Mouse (Mus musculus) stomach, embryonic 16.5 days (tissue): ENCODE results near the gene Rdh19. TPM values are rescaled to one million over a fixed set of nuclear protein-coding genes. Genes with fewer than 3 reads are reported as not detected.
"Not testable (repeated sequence)": the region's sequence is repeated elsewhere in the genome, so short reads cannot be mapped to it uniquely, and the experiment has no call there.

Experiments used
- ATAC-seq: fragments of 200-750 bp; cut with Nextera tagmentation; 2 replicates; pipeline ENCODE4 v1.8.0; 2017; ENCODE audit warnings: moderate number of reproducible peaks, moderate TSS enrichment; ENCODE audit not compliant: insufficient read depth, low FRiP score
- H3K27ac ChIP-seq: fragments of 300-500 bp; sonication (generic); 2 replicates; pipeline ENCODE4 v1.5.1; 2014; ENCODE audit warnings: low read length
- H3K27me3 ChIP-seq: fragments of 300-500 bp; sonication (generic); 2 replicates; pipeline ENCODE4 v1.6.1; 2014; ENCODE audit warnings: low read length, control low read depth, mixed read lengths; ENCODE audit not compliant: control insufficient read depth, insufficient read depth
- H3K36me3 ChIP-seq: fragments of 300-500 bp; sonication (generic); 2 replicates; pipeline ENCODE4 v1.6.1; 2014; ENCODE audit warnings: low read length; ENCODE audit not compliant: control insufficient read depth, insufficient read depth
- H3K4me1 ChIP-seq: fragments of 300-500 bp; sonication (generic); 2 replicates; pipeline ENCODE4 v1.6.1; 2014; ENCODE audit warnings: low read length, control low read depth, mixed read lengths; ENCODE audit not compliant: control insufficient read depth, insufficient read depth
- H3K4me2 ChIP-seq: fragments of 300-500 bp; sonication (generic); 2 replicates; pipeline ENCODE4 v1.6.1; 2014; ENCODE audit warnings: low read depth, low read length, mixed read lengths
- H3K4me3 ChIP-seq: fragments of 300-500 bp; sonication (generic); replicated peaks from 2 replicates; pipeline ENCODE4 v1.5.1; 2014; ENCODE audit warnings: mild to moderate bottlenecking, low read length
- H3K9ac ChIP-seq: fragments of 300-500 bp; sonication (generic); 2 replicates; pipeline ENCODE4 v1.6.1; 2014; ENCODE audit warnings: low read length
- H3K9me3 ChIP-seq: fragments of 300-500 bp; sonication (generic); replicated peaks from 2 replicates; pipeline ENCODE4 v1.6.1; 2016; ENCODE audit warnings: low read length, control low read depth; ENCODE audit not compliant: control insufficient read depth
- WGBS: fragments of 180-500 bp; shearing (Covaris S2); extraction: QIAGEN DNeasy Blood & Tissue Kit; methylation state at CpG from one replicate; pipeline ENCODE4 v1.1.7; 2014; 5-methylcytosine and 5-hydroxymethylcytosine counted together
- polyA plus RNA-seq: library from polyadenylated mRNA; unstranded; fragments of >200 nt; fragmentation: Nextera tagmentation; extraction: Ambion mirVana; gene quantifications from 2 replicates; pipeline ENCODE4 v1.2.1, GENCODE M21; 2015

The Rdh19 gene
- polyA plus RNA-seq, 1 experiment from 2014 or later, result not detected

DNA sequence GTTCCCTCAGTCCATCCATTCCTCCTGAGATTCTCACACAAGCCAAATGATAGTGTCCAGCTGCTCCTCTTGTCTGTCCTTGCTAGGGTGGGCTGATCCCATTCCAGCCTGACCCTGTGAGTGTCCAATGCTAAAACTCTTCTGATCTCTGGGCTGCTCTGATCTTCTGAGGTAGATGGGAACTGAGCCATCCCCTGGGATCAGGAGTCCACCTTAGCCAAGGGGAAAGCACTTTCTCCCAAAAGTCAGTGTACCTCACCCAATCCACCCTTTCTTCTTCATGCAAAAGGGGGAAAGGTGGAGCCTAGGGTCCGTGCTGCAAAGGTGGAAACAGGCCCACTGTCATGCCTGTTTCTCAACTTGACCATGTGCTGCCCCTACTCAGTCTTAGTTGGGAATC is 41.8 kb downstream of the Rdh19 start:
- no peaks in the 10 kb centered on the region for H3K36me3 ChIP-seq
- no peak overlapping the region for H3K27ac ChIP-seq
- no peak for ATAC-seq
- no peaks in the 10 kb centered on the region; the same call in 1 of the 2 replicates for H3K4me1 ChIP-seq
- no peak overlapping the region for H3K4me2 ChIP-seq
- H3K27me3 ChIP-seq, result no peaks in the 10 kb centered on the region
- no peaks in the 10 kb centered on the region for H3K9me3 ChIP-seq
- no peak overlapping the region for H3K4me3 ChIP-seq
- WGBS, result 81% methylated on average over 1 of the region's 1 CpGs
- H3K9ac ChIP-seq, result no peak overlapping the region

DNA sequence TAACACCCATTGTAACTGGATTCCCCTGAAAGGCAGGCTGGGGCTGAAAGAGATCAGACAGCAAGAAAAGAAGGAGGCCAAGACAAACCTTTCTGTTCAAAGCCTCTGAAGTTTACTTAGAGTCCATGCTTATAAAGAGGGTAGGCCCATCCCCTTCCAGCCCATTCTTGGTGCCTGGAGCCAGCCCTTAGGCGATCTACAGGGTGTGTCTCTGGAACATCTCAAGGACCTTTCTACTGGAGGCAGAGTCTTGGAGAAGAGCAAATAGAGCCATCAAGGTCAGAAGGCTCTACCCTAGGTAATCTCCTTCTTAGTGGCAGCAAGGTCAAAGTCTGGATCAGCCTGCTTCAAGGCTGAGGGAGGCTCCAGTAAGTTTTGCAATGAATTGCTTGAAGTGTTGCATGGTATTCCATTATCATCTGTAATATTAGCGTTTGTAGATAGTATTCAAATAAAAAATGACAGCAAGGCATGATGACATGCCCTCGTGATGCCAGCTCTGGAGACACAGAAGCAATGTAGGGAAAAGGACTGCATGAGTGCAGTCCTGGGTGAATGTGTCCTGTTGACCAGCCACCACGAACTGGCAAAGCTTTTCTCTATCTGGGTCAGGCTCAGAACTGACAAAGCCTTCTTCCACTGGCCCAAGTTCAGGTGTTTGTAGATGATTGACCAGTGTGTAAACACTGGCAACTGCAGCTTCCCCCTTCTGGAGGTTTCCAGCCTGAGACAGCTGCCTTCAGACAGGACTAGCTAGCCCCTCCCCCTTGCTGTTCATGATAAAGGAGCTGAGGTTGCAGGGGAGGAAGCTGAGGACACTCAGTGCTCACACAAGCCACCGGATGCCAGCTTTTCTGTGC is 43.7 kb downstream of the Rdh19 start:
- H3K27me3 ChIP-seq, H3K4me3 ChIP-seq, H3K4me1 ChIP-seq, H3K4me2 ChIP-seq, H3K36me3 ChIP-seq, H3K9me3 ChIP-seq, H3K9ac ChIP-seq: not testable (repeated sequence)
- peak; percentile 89 for ATAC-seq
- 44% methylated on average over 5 of the region's 5 CpGs for WGBS
- peak overlapping the region; percentile 73 for H3K27ac ChIP-seq

DNA sequence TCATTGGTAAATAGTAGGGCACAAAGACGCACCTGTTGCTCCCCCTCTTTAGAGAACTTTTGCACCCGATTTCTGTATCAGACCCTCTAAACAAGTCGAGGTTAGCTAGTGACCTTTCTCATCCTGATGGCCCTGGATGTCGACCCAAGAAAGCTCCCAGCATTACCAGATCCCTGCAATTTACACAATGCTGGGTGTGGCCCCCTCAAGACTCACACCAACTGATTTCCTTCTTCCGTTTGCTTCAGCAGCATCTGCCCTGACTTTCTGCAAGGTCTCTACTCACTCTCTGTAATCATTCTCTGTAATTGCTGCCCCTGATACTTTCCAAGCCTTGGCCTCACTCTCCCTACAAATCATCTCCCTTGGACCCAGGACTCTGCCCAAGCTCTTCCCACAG is 47.0 kb downstream of the Rdh19 start:
- ATAC-seq, result no peak
- no peak overlapping the region for H3K9ac ChIP-seq
- H3K4me1 ChIP-seq, result no peaks in the 10 kb centered on the region; the same call in 1 of the 2 replicates
- no peak overlapping the region for H3K4me3 ChIP-seq
- no peak overlapping the region for H3K4me2 ChIP-seq
- no peaks in the 10 kb centered on the region for H3K9me3 ChIP-seq
- 44% methylated on average over 5 of the region's 5 CpGs for WGBS
- H3K27me3 ChIP-seq, result no peaks in the 10 kb centered on the region
- no peaks in the 10 kb centered on the region for H3K36me3 ChIP-seq
- H3K27ac ChIP-seq, result no peak overlapping the region

DNA sequence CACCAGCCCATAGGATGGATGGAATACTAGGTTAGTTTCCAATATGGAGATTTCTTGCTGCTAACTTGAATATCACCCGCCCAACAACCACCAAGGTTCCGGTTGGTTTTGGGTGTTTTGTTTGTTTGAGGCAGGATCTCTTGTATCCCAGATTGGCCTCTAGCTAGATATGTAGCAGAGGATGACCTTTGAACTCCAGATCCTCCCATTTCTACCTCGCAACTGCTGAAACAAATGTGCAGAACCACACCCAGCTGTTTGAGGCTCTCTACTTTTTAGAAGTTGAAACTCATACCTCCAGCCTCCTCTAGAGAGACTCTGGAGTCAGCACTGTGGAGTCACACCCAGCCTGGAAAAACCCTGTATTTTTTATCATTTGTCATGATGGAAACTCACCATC is 47.8 kb downstream of the Rdh19 start:
- Histone ChIP-seq H3K4me3 (no peak overlapping the region), H3K27ac (no peak overlapping the region)

DNA sequence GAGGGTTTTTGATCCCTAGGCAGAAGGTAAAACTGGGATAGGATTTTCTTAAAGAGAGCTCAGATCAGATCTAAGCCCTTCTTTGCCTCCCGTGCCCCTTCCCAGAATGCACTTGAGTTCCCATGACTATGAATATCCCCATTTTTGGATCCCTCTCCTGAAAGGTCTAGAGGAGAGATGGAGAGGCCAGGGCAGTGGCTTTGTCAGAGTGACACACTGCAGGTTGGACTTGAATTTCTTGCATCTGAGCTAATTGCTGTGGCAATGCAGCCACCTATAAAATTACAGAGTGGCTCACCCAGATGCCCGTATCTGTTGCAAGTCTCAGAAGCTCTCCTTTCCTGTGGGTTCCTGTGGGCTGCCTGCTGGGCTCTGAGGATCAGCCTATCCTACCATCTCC is 48.5 kb downstream of the Rdh19 start, which contains the start of gene Sdr9c7:
Sdr9c7 (plus strand) TSS at position 301 of the 400 bp plus-strand sequence.
- Histone ChIP-seq H3K36me3 (no peaks in the 10 kb centered on the region), H3K27ac (no peak within 1 kb of the TSS), H3K4me2 (no peak within 1 kb of the TSS), H3K9me3 (no peaks in the 10 kb centered on the region), H3K27me3 (no peaks in the 10 kb centered on the region), H3K9ac (no peak within 1 kb of the TSS), H3K4me3 (no peak within 1 kb of the TSS), H3K4me1 (no peaks in the 10 kb centered on the region; the same call in 1 of the 2 replicates)
- 86% methylated on average over 2 of the region's 2 CpGs for WGBS
- no peak for ATAC-seq

More for the DNA sequence above, 47.8 kb downstream of the Rdh19 start:
- WGBS, result 66% methylated on average over 3 of the region's 3 CpGs
- H3K9ac ChIP-seq, result no peak overlapping the region
- no peak overlapping the region for H3K4me2 ChIP-seq
- no peaks in the 10 kb centered on the region for H3K36me3 ChIP-seq
- no peaks in the 10 kb centered on the region for H3K9me3 ChIP-seq
- ATAC-seq, result no peak
- H3K27me3 ChIP-seq, result no peaks in the 10 kb centered on the region
- no peaks in the 10 kb centered on the region; the same call in 1 of the 2 replicates for H3K4me1 ChIP-seq

DNA sequence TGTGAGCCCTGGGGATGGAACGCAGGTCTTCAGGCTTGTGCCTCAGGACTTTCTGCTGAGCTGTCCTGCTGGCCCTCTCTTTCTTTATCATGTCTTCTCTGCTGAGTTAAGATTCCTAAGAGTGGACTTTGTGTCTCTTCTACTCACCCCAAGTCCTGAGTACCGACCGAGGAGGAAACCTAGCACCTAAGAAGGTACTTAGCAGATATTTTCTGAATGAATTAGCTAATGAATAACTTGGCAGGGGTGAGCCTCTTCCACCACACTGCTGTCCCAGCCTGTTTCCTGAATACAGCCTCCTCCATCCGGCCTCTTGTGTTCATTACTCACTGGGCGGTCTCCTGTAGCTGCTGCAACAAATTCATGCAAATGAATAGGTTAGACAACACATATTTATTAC is 50.1 kb downstream of the Rdh19 start:
- no peaks in the 10 kb centered on the region for H3K36me3 ChIP-seq
- peak; percentile 52; the same call in 1 of the 2 replicates for ATAC-seq
- no peaks in the 10 kb centered on the region for H3K4me1 ChIP-seq
- WGBS, result 58% methylated on average over 5 of the region's 5 CpGs
- no peak overlapping the region for H3K27ac ChIP-seq
- no peaks in the 10 kb centered on the region for H3K27me3 ChIP-seq
- H3K4me3 ChIP-seq, result no peak overlapping the region
- no peak overlapping the region for H3K9ac ChIP-seq
- no peaks in the 10 kb centered on the region for H3K9me3 ChIP-seq
- no peak overlapping the region for H3K4me2 ChIP-seq

DNA sequence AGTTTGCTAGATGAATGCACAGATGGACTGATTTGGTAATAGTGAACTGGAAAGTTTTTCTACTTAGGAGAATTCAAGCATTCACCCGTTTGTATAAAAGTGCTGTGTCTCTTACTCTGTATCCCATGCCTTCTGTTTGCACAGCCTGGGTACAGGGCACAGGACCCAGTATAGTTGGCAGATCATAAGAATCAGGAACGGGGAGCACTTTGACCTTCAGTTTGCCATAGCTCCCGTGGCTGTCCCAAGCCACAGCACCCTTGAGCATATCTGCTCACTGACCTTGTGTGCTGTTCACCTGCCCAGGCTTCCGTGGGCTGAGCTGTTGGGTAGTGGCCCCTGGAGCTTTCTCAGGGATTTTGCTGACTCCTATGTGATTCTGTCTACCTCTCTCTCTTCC is 52.0 kb downstream of the Rdh19 start:
- 75% methylated on average over 4 of the region's 4 CpGs for WGBS
- H3K27me3 ChIP-seq, result no peaks in the 10 kb centered on the region
- no peaks in the 10 kb centered on the region for H3K36me3 ChIP-seq
- no peak overlapping the region for H3K4me2 ChIP-seq
- no peak overlapping the region for H3K4me3 ChIP-seq
- H3K4me1 ChIP-seq, result peaks cover 3% of the 10 kb centered on the region; the same call in 1 of the 2 replicates
- H3K9me3 ChIP-seq, result no peaks in the 10 kb centered on the region
- no peak overlapping the region for H3K27ac ChIP-seq
- H3K9ac ChIP-seq, result no peak overlapping the region
- ATAC-seq, result 0 out of 2 replicates have a peak, but pooled peaks have one; percentile 19

DNA sequence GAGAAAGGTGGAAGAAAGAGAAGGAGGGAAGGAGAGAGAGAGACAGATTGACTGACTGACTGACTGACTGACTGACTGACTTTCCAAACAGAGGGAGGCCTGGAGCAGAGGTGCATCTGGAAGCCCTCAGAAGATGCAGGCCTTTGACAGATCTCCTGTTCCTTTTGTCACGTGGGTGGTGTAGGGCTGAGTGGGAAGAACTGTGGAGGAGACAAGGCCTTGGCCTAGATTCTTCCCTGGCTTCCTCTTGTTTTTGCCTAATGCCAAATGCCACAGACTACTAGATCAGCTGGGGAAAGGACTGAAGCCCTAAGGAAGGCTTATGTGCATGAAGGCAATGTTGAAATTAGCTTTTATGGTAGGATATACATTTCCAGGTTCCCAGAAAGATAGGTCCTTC is 53.4 kb downstream of the Rdh19 start:
- WGBS, result 52% methylated on average over 1 of the region's 1 CpGs
- Histone ChIP-seq H3K27ac (no peak overlapping the region), H3K4me1 (peaks cover 3% of the 10 kb centered on the region; the same call in 1 of the 2 replicates), H3K4me2 (no peak overlapping the region), H3K9ac (no peak overlapping the region), H3K4me3 (no peak overlapping the region), H3K27me3 (no peaks in the 10 kb centered on the region), H3K36me3 (no peaks in the 10 kb centered on the region), H3K9me3 (no peaks in the 10 kb centered on the region)
- ATAC-seq, result no peak

DNA sequence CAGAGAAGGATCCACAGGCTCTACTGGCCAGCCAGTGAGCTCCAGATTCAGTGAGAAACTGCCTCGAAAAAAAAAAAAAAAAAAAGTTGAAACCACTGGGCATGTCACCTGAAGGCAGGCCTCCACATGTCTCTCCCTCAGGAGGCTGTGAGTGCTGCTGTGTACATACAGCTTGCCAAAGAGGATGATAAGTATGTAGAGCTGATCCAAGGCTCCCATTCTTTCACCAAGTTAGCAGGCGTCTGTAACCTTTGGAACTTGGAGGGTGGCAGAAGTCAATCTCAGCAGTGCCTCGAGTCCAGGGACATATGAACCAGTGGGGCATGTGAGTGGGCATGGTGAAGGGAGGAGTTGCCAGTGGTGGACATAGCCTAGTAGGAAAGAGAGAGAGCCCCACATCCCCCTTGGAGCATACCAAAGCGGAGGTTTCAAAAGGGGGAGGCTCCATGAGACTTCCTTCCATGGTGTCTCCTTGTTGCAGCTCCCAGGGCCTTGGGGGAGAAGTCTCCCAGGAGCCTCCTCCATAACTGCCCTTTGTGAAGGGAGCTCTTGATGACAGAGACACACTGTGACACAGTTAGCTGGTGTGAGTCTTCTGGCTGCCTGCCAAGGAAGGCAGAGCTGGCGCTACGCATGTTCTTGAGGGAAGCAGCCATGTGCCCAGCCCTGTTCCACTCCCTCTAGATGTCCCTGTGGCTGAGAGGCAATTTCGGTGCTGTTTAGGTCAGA is 55.2 kb downstream of the Rdh19 start:
- Histone ChIP-seq H3K4me1 (peaks cover 3% of the 10 kb centered on the region; the same call in 1 of the 2 replicates), H3K27me3 (no peaks in the 10 kb centered on the region), H3K27ac (peak overlapping the region; percentile 80), H3K9ac (no peak overlapping the region), H3K4me3 (no peak overlapping the region), H3K36me3 (no peaks in the 10 kb centered on the region), H3K9me3 (no peaks in the 10 kb centered on the region), H3K4me2 (no peak overlapping the region)
- ATAC-seq, result peak; percentile 74
- WGBS, result 54% methylated on average over 7 of the region's 7 CpGs
